Mouse (Mus musculus): ENCODE data around the gene Hist1h2ac. TPM values are rescaled to one million over a fixed set of nuclear protein-coding genes. Genes with fewer than 3 reads are reported as not detected.
"Not testable (repeated sequence)": the region's sequence is repeated elsewhere in the genome, so short reads cannot be mapped to it uniquely, and the experiment has no call there.

Hist1h2ac gene
- polyA plus RNA-seq, 1 experiment from 2014 or later: 1.3 TPM

DNA sequence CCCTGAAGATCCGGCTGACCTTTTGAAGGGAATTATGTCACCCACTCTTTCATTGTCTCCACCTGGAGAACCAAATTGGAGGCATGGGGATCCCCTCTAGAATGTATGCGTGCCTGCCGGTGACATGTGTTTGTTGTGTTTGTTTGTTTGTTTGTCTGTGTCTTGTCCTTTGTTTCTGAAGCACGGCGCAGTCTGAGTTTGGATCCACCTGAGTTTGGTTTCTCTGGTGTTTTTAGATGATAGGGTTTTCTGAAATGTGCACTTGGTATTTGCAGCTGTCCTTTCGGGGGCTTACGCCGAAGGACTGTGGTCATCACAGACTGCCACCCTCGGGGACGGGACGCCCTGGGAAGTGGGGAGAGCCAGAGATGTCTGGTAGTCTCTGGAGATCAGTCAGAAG lies 33.4 kb upstream of the Hist1h2ac start:
- ATAC-seq (ENCODE audit: low FRiP score, low TSS enrichment): no peak
- WGBS: 55% methylated on average over 11 of the region's 11 CpGs
- H3K36me3 ChIP-seq (ENCODE audit: insufficient read depth, low read length): no peaks in the 10 kb centered on the region

DNA sequence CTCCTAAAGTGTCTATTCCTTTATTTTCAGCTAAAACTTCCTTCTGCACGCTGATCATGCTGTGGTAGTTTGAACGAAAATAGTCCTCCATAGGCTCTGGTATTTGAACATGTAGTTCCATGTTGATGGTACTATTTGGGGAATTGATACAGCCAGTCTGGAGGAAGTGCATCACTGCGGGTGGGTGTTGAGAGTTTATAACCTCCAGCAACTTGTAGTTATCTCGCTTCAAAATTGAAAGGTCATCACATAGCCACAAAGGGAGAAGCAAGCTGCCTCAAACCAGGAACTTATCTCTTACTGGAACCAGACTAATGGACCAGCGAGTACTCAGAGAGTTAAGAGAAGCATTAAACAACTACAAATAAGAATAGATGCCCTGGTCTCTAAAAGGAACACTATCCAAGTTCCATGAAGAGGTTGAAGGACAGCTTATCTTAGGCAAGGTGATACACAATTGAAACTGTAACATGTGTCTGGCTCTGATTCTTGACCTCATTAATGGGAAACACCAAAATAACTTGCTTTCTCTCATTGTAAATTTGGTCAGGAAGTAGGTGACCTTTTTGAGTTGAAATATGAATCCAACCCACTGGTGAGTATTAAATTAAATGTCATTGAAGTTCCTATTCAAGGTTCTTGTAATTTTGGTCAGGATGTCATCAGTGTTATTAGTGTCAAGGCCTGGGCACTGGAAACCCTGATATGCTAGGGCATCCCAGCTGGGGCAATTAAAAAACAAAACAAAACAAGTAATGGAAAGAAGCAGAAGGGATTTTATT lies 32.7 kb upstream of the Hist1h2ac start:
- H3K4me1 ChIP-seq (ENCODE audit: insufficient read depth, low read length): no peaks in the 10 kb centered on the region
- no peaks in the 10 kb centered on the region for H3K27me3 ChIP-seq (ENCODE audit: insufficient read depth, low read length)
- no peak overlapping the region for H3K4me2 ChIP-seq (replicated peaks; ENCODE audit: low read depth, low read length)
- no peak overlapping the region for H3K4me3 ChIP-seq (ENCODE audit: low read length)
- H3K27ac ChIP-seq (ENCODE audit: low read length): no peak overlapping the region
- H3K36me3 ChIP-seq (ENCODE audit: insufficient read depth, low read length): no peaks in the 10 kb centered on the region
- ATAC-seq (ENCODE audit: low FRiP score, low TSS enrichment): no peak
- no peaks in the 10 kb centered on the region for H3K9me3 ChIP-seq (ENCODE audit: low read length)
- no peak overlapping the region for H3K9ac ChIP-seq (replicated peaks; ENCODE audit: low read length)
- WGBS: 87% methylated on average over 5 of the region's 5 CpGs

More for the DNA sequence above, 33.4 kb upstream of the Hist1h2ac start:
- H3K4me3 ChIP-seq (ENCODE audit: low read length): no peak overlapping the region
- H3K4me1 ChIP-seq (ENCODE audit: insufficient read depth, low read length): no peaks in the 10 kb centered on the region
- H3K9ac ChIP-seq (replicated peaks; ENCODE audit: low read length): no peak overlapping the region
- H3K4me2 ChIP-seq (replicated peaks; ENCODE audit: low read depth, low read length): no peak overlapping the region
- H3K27me3 ChIP-seq (ENCODE audit: insufficient read depth, low read length): no peaks in the 10 kb centered on the region
- H3K9me3 ChIP-seq (ENCODE audit: low read length): no peaks in the 10 kb centered on the region
- H3K27ac ChIP-seq (ENCODE audit: low read length): no peak overlapping the region

DNA sequence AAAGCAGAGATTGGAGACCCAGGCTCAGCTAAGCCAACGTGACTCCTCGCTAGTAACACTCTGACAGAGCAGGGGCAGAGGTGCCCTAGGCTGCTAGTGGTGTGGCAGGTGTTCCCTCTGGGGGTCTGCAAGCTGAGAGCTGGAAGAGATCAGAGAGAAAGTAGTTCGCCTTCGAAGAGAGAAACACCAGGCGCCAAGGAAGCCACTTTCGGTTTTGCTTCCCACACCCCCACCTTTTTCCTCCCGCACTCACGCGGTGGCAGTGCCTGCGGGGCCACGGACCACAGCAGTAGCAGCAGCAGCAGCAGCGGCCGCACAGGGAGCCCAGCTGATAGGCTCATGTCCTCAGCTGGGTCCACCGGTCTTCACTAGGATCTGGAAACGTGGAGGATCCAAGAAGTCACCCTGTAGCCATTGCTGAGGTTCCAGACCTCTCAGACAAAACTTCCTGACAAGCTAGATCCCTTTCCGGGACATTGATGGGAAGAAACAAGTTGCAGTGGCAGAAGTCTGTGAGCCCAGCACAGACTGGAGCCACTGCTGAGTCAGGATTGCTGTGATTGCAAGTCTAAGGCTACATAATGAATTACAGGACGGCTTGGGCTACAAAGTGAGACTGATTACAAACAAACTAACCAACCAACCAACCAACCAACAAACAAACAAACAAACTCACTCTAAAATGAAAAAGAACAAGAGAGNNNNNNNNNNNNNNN lies 26.8 kb upstream of the Hist1h2ac start, which contains the start of gene Hfe:
Gene Hfe (minus strand): TSS at position 481 of the 716 bp plus-strand sequence.
- ATAC-seq (ENCODE audit: low FRiP score, low TSS enrichment): peak; percentile 78
- Histone ChIP-seq H3K27me3 (ENCODE audit: insufficient read depth, low read length) (no peaks in the 10 kb centered on the region), H3K4me3 (ENCODE audit: low read length) (peak within 1 kb of the TSS; percentile 50), H3K4me1 (ENCODE audit: insufficient read depth, low read length) (peaks cover 7% of the 10 kb centered on the region; the same call in 1 of the 2 replicates), H3K9me3 (ENCODE audit: low read length) (no peaks in the 10 kb centered on the region), H3K27ac (ENCODE audit: low read length) (no peak within 1 kb of the TSS; the same call in 1 of the 2 replicates), H3K4me2 (replicated peaks; ENCODE audit: low read depth, low read length) (peak within 1 kb of the TSS; percentile 69), H3K9ac (replicated peaks; ENCODE audit: low read length) (peak within 1 kb of the TSS; percentile 67), H3K36me3 (ENCODE audit: insufficient read depth, low read length) (no peaks in the 10 kb centered on the region)
- 1% methylated on average over 17 of the region's 17 CpGs for WGBS

DNA sequence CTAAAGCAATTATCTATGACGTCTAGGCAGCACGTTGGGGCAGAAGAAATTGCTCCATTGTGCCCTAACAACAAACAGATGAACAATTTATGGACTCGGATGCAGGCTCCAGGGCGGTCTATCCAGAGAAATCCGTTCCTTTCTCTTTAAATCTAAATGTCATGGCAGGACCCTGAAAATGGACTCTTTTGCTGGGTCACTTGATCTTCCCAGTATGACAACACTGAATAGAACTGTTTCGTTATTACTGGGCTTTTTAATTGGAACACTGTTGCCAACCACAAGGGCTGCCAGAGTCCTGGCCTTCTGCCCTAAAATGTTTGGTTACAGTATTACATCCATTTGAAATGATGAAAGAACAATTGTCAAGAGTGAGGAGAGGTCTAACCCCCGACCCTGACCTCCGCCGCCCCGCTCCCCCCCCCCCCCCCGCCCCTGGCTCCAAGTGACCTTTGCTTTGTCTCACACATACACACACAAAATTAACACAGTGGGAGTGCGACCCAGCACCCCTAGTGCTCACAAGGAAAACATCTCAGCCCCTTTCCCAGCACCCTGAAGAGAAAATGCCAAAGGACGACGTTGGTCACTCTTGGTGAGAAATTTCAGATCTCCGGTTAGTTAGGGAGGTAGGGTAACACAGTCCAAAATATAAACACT lies 26.1 kb upstream of the Hist1h2ac start:
- no peaks in the 10 kb centered on the region for H3K27me3 ChIP-seq (ENCODE audit: insufficient read depth, low read length)
- ATAC-seq (ENCODE audit: low FRiP score, low TSS enrichment): no peak
- H3K36me3 ChIP-seq (ENCODE audit: insufficient read depth, low read length): no peaks in the 10 kb centered on the region
- 26% methylated on average over 13 of the region's 15 CpGs for WGBS
- H3K9me3 ChIP-seq (ENCODE audit: low read length): no peaks in the 10 kb centered on the region
- peak overlapping the region; percentile 50 for H3K4me3 ChIP-seq (ENCODE audit: low read length)
- H3K4me1 ChIP-seq (ENCODE audit: insufficient read depth, low read length): peaks cover 7% of the 10 kb centered on the region; the same call in 1 of the 2 replicates
- peak overlapping the region; percentile 69 for H3K4me2 ChIP-seq (replicated peaks; ENCODE audit: low read depth, low read length)
- H3K27ac ChIP-seq (ENCODE audit: low read length): no peak overlapping the region
- H3K9ac ChIP-seq (replicated peaks; ENCODE audit: low read length): peak overlapping the region; percentile 67

DNA sequence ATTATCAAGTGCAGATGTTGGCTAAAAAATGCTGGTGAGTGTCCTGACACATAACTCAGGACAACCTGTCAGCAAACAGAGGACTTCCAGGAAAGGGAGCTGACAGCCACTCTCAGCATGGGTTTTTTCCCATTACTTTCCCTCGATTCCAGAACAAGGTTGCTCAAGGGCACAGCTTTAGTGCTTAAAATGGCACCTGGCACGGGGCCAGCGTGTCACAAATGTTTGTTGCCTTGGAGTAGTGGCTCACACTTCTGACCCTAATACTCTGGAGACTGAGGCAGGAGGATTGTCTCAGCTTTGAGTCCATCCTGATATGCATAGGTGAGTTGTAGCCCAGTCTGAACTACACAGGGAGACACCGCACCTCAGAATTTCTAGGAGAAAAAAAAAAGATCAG lies 24.9 kb upstream of the Hist1h2ac start:
- no peak overlapping the region for H3K4me2 ChIP-seq (replicated peaks; ENCODE audit: low read depth, low read length)
- peaks cover 7% of the 10 kb centered on the region; the same call in 1 of the 2 replicates for H3K4me1 ChIP-seq (ENCODE audit: insufficient read depth, low read length)
- H3K27me3 ChIP-seq (ENCODE audit: insufficient read depth, low read length): no peaks in the 10 kb centered on the region
- H3K9me3 ChIP-seq (ENCODE audit: low read length): no peaks in the 10 kb centered on the region
- no peak for ATAC-seq (ENCODE audit: low FRiP score, low TSS enrichment)
- no peaks in the 10 kb centered on the region for H3K36me3 ChIP-seq (ENCODE audit: insufficient read depth, low read length)
- H3K4me3 ChIP-seq (ENCODE audit: low read length): no peak overlapping the region
- no peak overlapping the region for H3K9ac ChIP-seq (replicated peaks; ENCODE audit: low read length)
- no peak overlapping the region for H3K27ac ChIP-seq (ENCODE audit: low read length)
- 74% methylated on average over 4 of the region's 4 CpGs for whole genome bisulfite sequencing

DNA sequence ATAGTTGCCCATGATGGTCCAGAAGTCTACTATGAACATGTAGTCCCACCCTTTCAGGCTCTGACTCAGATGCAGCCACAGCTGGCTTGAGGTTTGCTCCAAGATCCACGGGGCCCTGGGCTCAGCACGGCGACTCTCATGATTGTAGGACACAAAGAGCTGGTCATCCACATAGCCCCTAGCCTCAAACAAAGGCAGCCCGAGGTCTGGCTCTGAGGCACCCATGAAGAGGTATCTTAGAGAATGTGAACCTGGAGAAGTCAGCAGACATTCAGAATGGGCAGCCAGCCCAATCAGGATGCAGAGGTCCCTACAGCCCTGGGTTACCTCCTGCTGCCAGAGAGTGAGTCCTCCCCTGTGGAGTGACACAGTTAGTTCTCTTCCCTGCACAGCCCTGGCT lies 24.3 kb upstream of the Hist1h2ac start:
- H3K27me3 ChIP-seq (ENCODE audit: insufficient read depth, low read length): no peaks in the 10 kb centered on the region
- no peak overlapping the region for H3K4me2 ChIP-seq (replicated peaks; ENCODE audit: low read depth, low read length)
- WGBS: 88% methylated on average over 4 of the region's 4 CpGs
- H3K9ac ChIP-seq (replicated peaks; ENCODE audit: low read length): no peak overlapping the region
- no peak for ATAC-seq (ENCODE audit: low FRiP score, low TSS enrichment)
- peaks cover 7% of the 10 kb centered on the region; the same call in 1 of the 2 replicates for H3K4me1 ChIP-seq (ENCODE audit: insufficient read depth, low read length)
- no peak overlapping the region for H3K4me3 ChIP-seq (ENCODE audit: low read length)
- H3K36me3 ChIP-seq (ENCODE audit: insufficient read depth, low read length): no peaks in the 10 kb centered on the region
- H3K27ac ChIP-seq (ENCODE audit: low read length): no peak overlapping the region
- H3K9me3 ChIP-seq (ENCODE audit: low read length): no peaks in the 10 kb centered on the region

DNA sequence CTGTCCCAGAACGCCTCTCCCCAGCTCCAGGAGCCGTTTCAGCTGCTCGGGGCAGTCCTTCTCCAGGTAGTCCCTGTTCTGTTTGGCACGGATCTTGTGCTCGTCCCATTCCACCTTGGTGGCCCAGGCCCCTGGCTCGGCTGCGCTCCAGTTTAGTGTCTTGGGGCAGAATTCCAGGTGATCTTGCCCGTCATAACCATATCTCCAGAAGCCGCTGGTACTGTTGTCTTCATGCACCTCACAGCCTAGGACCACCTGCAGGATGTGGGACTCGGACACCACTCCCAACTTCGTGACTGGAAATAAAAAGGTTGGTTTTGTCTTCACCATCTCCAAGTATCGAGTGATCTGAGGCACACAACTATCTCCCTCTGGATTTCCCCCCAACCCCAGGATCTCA lies 23.0 kb upstream of the Hist1h2ac start:
- Histone ChIP-seq H3K36me3 (ENCODE audit: insufficient read depth, low read length) (no peaks in the 10 kb centered on the region), H3K9ac (replicated peaks; ENCODE audit: low read length) (no peak overlapping the region), H3K9me3 (ENCODE audit: low read length) (no peaks in the 10 kb centered on the region), H3K27ac (ENCODE audit: low read length) (no peak overlapping the region), H3K4me3 (ENCODE audit: low read length) (no peak overlapping the region), H3K4me1 (ENCODE audit: insufficient read depth, low read length) (peaks cover 7% of the 10 kb centered on the region; the same call in 1 of the 2 replicates), H3K4me2 (replicated peaks; ENCODE audit: low read depth, low read length) (no peak overlapping the region), H3K27me3 (ENCODE audit: insufficient read depth, low read length) (no peaks in the 10 kb centered on the region)
- no peak for ATAC-seq (ENCODE audit: low FRiP score, low TSS enrichment)
- WGBS: 92% methylated on average over 12 of the region's 12 CpGs

DNA sequence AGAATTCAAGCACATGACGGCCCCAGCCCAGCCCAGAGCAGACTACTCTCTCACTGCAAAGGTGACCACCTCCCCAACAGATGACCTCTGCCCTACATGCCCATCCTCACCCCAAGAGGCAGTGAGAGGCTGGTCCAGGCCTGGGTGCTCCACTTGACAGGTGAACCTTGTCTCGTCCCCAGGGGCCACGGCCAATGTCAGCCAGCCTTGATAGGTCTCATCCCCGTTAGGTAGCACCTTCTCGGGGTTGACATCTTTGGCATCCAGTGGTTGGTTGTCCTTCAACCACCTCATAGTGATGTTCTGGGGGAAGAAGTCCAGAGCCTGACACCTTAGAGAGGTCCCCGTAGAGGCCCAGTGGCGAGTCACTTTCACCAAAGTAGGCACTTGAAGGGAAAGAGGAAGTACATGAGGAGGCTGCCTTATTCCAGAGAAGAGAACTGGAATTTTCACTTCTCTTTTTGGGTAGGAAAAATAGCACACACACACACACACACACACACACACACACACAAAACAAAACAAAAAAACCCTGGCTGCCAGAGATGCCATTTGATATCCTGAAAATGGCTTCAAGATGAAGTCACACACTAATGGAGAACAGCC lies 22.1 kb upstream of the Hist1h2ac start:
- Histone ChIP-seq H3K4me2 (replicated peaks; ENCODE audit: low read depth, low read length) (no peak overlapping the region), H3K9me3 (ENCODE audit: low read length) (no peaks in the 10 kb centered on the region), H3K4me1 (ENCODE audit: insufficient read depth, low read length) (peaks cover 8% of the 10 kb centered on the region; the same call in 1 of the 2 replicates), H3K36me3 (ENCODE audit: insufficient read depth, low read length) (no peaks in the 10 kb centered on the region), H3K27ac (ENCODE audit: low read length) (no peak overlapping the region), H3K27me3 (ENCODE audit: insufficient read depth, low read length) (no peaks in the 10 kb centered on the region), H3K9ac (replicated peaks; ENCODE audit: low read length) (no peak overlapping the region), H3K4me3 (ENCODE audit: low read length) (no peak overlapping the region)
- no peak for ATAC-seq (ENCODE audit: low FRiP score, low TSS enrichment)
- 90% methylated on average over 7 of the region's 7 CpGs for WGBS

DNA sequence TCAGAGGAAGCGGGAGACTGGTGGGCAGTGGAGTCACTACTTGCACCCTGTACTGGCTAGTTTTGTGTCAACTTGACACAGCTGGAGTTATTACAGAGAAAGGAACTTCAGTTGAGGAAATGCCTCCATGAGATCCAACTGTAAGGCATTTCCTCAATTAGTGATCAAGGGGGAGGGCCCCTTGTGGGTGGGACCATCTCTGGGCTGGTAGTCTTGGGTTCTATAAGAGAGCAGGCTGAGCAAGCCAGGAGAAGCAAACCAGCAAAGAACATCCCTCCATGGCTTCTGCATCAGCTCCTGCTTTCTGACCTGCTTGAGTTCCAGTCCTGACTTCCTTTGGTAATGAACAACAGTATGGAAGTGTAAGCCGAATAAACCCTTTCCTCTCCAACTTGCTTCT lies 19.1 kb upstream of the Hist1h2ac start:
- H3K27me3 ChIP-seq (ENCODE audit: insufficient read depth, low read length); H3K4me2 ChIP-seq (replicated peaks; ENCODE audit: low read depth, low read length); H3K4me3 ChIP-seq (ENCODE audit: low read length); H3K27ac ChIP-seq (ENCODE audit: low read length); H3K9ac ChIP-seq (replicated peaks; ENCODE audit: low read length); H3K9me3 ChIP-seq (ENCODE audit: low read length); H3K4me1 ChIP-seq (ENCODE audit: insufficient read depth, low read length); H3K36me3 ChIP-seq (ENCODE audit: insufficient read depth, low read length); ATAC-seq (ENCODE audit: low FRiP score, low TSS enrichment): not testable (repeated sequence)
- WGBS: 82% methylated on average over 2 of the region's 2 CpGs
